Mouse (Mus musculus) myocyte (in vitro differentiated cells): ENCODE data around the gene Pkp1. TPM values are rescaled to one million over a fixed set of nuclear protein-coding genes. Genes with fewer than 3 reads are reported as not detected.
A peak's percentile ranks its signal among the peaks of the same experiment; 100 is the strongest.

Experiments used
- H3K27me3 ChIP-seq: one replicate; pipeline ENCODE4 v1.6.1; 2011; ENCODE audit not compliant: control insufficient read depth, insufficient read depth, insufficient read length
- H3K36me3 ChIP-seq: one replicate; pipeline ENCODE4 v1.6.1; 2011; ENCODE audit not compliant: control insufficient read depth, insufficient read depth
- H3K4me2 ChIP-seq: one replicate; pipeline ENCODE4 v1.6.1; 2011; ENCODE audit warnings: low read depth, control low read depth
- H3K4me3 ChIP-seq: one replicate; pipeline ENCODE4 v1.5.1; 2011; ENCODE audit warnings: mild to moderate bottlenecking, control low read depth, moderate library complexity
- H3K79me2 ChIP-seq: one replicate; pipeline ENCODE4 v1.6.1; 2011; ENCODE audit not compliant: control insufficient read depth, insufficient read depth
- H3ac ChIP-seq: one replicate; pipeline ENCODE4 v1.6.1; 2011; ENCODE audit not compliant: control insufficient read depth, insufficient read length
- CEBPB ChIP-seq: IDR thresholded peaks from 2 replicates; pipeline ENCODE4 v1.6.1; 2011; ENCODE audit warnings: mild to moderate bottlenecking, moderate library complexity; ENCODE audit not compliant: poor library complexity, insufficient read depth, severe bottlenecking
- E2F4 ChIP-seq: IDR thresholded peaks from one replicate; pipeline ENCODE4 v1.6.1; 2011; ENCODE audit warnings: mild to moderate bottlenecking, control low read depth, moderate library complexity; ENCODE audit not compliant: insufficient read depth
- MAX ChIP-seq: IDR thresholded peaks from one replicate; pipeline ENCODE4 v1.6.1; 2011; ENCODE audit warnings: low read depth, mild to moderate bottlenecking, control low read depth
- MYOD1 ChIP-seq, 3 experiments: IDR thresholded peaks; one replicate each; pipeline ENCODE4 v1.6.1; 2011; ENCODE audit warnings: control low read depth in 2 of 3, low read depth in 2 of 3, mild to moderate bottlenecking in 2 of 3, moderate library complexity in 1 of 3; ENCODE audit not compliant: insufficient read length in 2 of 3, control insufficient read depth in 1 of 3
- MYOG ChIP-seq, 3 experiments: IDR thresholded peaks; one replicate each; pipeline ENCODE4 v1.6.1; 2011; ENCODE audit warnings: control low read depth in 2 of 3, low read depth in 2 of 3, mild to moderate bottlenecking in 2 of 3; ENCODE audit not compliant: insufficient read length in 2 of 3, control insufficient read depth in 1 of 3, insufficient read depth in 1 of 3
- POLR2A ChIP-seq: IDR thresholded peaks from one replicate; pipeline ENCODE4 v1.6.1; 2011; ENCODE audit warnings: low read depth, mild to moderate bottlenecking, control low read depth, moderate library complexity; ENCODE audit not compliant: insufficient read length
- POLR2AphosphoS2 ChIP-seq: IDR thresholded peaks from one replicate; pipeline ENCODE4 v1.6.1; 2011; ENCODE audit warnings: low read depth, control low read depth; ENCODE audit not compliant: insufficient read length
- REST ChIP-seq: IDR thresholded peaks from one replicate; pipeline ENCODE4 v1.6.1; 2011; ENCODE audit warnings: mild to moderate bottlenecking, control low read depth, moderate library complexity; ENCODE audit not compliant: insufficient read depth, insufficient read length
- SRF ChIP-seq: IDR thresholded peaks from one replicate; pipeline ENCODE4 v1.6.1; 2011; ENCODE audit warnings: low read depth; ENCODE audit not compliant: control insufficient read depth, insufficient read length
- TCF12 ChIP-seq: IDR thresholded peaks from one replicate; pipeline ENCODE4 v1.6.1; 2011; ENCODE audit warnings: mild to moderate bottlenecking, control low read depth; ENCODE audit not compliant: poor library complexity, insufficient read depth, severe bottlenecking
- TCF3 ChIP-seq: IDR thresholded peaks from one replicate; pipeline ENCODE4 v1.6.1; 2011; ENCODE audit warnings: low read depth, control low read depth; ENCODE audit not compliant: insufficient read length
- USF1 ChIP-seq: IDR thresholded peaks from one replicate; pipeline ENCODE4 v1.6.1; 2011; ENCODE audit warnings: low read depth, mild to moderate bottlenecking, control low read depth, moderate library complexity
- polyA plus RNA-seq: library from polyadenylated mRNA; unstranded; fragments of >200 nt; fragmentation: generic; extraction: Trizol; gene quantifications from one replicate; pipeline ENCODE4 v1.2.1, GENCODE M21; 2012; ENCODE audit warnings: missing spikeins

The Pkp1 gene
- polyA plus RNA-seq, 1 experiment, result 74.8 TPM

DNA sequence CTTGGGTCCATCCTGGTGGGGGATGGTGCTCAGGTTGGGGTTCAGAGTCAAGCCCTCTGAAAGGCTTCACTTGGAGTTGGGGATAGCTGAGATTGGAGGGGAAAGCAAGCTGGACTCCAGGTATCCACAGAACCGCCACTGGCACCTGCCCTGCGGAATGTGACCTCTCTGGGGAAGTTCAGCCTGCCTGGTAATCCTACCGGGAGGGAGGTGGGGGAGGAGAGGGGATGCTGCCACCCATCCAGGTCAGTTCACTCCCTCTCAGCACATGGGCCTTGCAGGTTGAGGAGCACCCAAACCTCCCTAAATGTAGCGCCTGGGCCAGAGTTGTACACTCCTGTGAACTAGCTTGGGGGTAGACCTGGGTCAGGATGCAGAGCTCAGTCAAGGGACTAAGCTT lies 62.9 kb downstream of the Pkp1 start:
- H3K79me2 ChIP-seq, result peaks cover 9% of the 10 kb centered on the region
- H3K4me3 ChIP-seq, result no peak overlapping the region
- no peak for TF ChIP-seq USF1
- TF ChIP-seq SRF, result no peak
- peak in 1 of 3 experiments; percentile 5 for TF ChIP-seq MYOD1 (IDR thresholded peaks at IDR 0.05; ENCODE audit: control insufficient read depth in 1 of 3, insufficient read length in 2 of 3, low read depth in 2 of 3)
- TF ChIP-seq POLR2A, result peak; percentile 54
- peak; percentile 85 for TF ChIP-seq POLR2AphosphoS2
- TF ChIP-seq MAX, result no peak
- peak overlapping the region; percentile 5 for H3K4me2 ChIP-seq
- no peak overlapping the region for H3ac ChIP-seq
- peaks cover 27% of the 10 kb centered on the region for H3K36me3 ChIP-seq
- no peaks in the 10 kb centered on the region for H3K27me3 ChIP-seq

DNA sequence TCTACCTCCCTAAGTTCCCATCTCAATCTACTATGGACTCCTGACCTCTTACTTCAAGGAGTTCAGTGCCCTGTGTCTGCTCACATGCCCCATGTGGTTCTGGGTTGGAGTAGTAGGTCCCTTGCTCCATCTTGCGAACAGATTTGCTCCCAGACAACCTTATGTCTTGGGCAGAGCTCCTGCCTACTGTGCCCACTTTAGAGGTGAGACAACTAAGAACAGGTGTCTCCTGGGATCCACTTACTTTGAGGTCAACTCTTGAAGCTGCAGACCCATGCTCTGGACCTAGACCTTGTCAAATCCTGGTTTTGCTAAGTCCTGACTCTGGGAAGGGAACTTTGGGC lies 63.7 kb downstream of the Pkp1 start:
- H3ac ChIP-seq, result no peak overlapping the region
- TF ChIP-seq TCF12 (no peak), POLR2AphosphoS2 (no peak), POLR2A (no peak), MYOG (IDR thresholded peaks at IDR 0.05; ENCODE audit: control insufficient read depth in 1 of 3, insufficient read depth in 1 of 3, insufficient read length in 2 of 3, low read depth in 2 of 3) (no peak), TCF3 (no peak), REST (no peak), MAX (no peak), E2F4 (no peak), SRF (no peak), MYOD1 (IDR thresholded peaks at IDR 0.05; ENCODE audit: control insufficient read depth in 1 of 3, insufficient read length in 2 of 3, low read depth in 2 of 3) (no peak), USF1 (no peak), CEBPB (no peak)
- H3K4me2 ChIP-seq, result no peak overlapping the region
- peaks cover 15% of the 10 kb centered on the region for H3K79me2 ChIP-seq
- H3K36me3 ChIP-seq, result peaks cover 33% of the 10 kb centered on the region
- H3K27me3 ChIP-seq, result no peaks in the 10 kb centered on the region
- no peak overlapping the region for H3K4me3 ChIP-seq

GRCm38 (mm10) chr1:135854591-135855343 lies 64.2 kb downstream of the Pkp1 start:
- Histone ChIP-seq H3K36me3 (peaks cover 36% of the 10 kb centered on the region), H3K27me3 (no peaks in the 10 kb centered on the region), H3K4me2 (no peak overlapping the region), H3K79me2 (peaks cover 18% of the 10 kb centered on the region), H3K4me3 (no peak overlapping the region), H3ac (no peak overlapping the region)
- peak; percentile 39 for TF ChIP-seq POLR2AphosphoS2
- no peak for TF ChIP-seq MYOD1 (IDR thresholded peaks at IDR 0.05; ENCODE audit: control insufficient read depth in 1 of 3, insufficient read length in 2 of 3, low read depth in 2 of 3)
- no peak for TF ChIP-seq USF1
- no peak for TF ChIP-seq CEBPB
- TF ChIP-seq SRF, result no peak
- TF ChIP-seq MAX, result no peak
- no peak for TF ChIP-seq REST
- TF ChIP-seq E2F4, result no peak
- TF ChIP-seq TCF12, result no peak
- no peak for TF ChIP-seq TCF3
- peak; percentile 11 for TF ChIP-seq POLR2A
- TF ChIP-seq MYOG (IDR thresholded peaks at IDR 0.05; ENCODE audit: control insufficient read depth in 1 of 3, insufficient read depth in 1 of 3, insufficient read length in 2 of 3, low read depth in 2 of 3), result no peak

GRCm38 (mm10) chr1:135853200-135853599 lies 65.8 kb downstream of the Pkp1 start:
- Histone ChIP-seq H3K36me3 (peaks cover 50% of the 10 kb centered on the region), H3K27me3 (no peaks in the 10 kb centered on the region), H3K4me2 (peak overlapping the region; percentile 89)

More at GRCm38 (mm10) chr1:135853200-135853599, 65.8 kb downstream of the Pkp1 start:
- H3K4me3 ChIP-seq, result no peak overlapping the region
- no peak overlapping the region for H3ac ChIP-seq
- peaks cover 33% of the 10 kb centered on the region for H3K79me2 ChIP-seq
- TF ChIP-seq TCF12 (no peak), TCF3 (no peak), POLR2AphosphoS2 (peak; percentile 62), MAX (no peak), POLR2A (peak; percentile 37)
